ENCODE assay signal across 16 mouse cellular contexts in the genomic region with DNA sequence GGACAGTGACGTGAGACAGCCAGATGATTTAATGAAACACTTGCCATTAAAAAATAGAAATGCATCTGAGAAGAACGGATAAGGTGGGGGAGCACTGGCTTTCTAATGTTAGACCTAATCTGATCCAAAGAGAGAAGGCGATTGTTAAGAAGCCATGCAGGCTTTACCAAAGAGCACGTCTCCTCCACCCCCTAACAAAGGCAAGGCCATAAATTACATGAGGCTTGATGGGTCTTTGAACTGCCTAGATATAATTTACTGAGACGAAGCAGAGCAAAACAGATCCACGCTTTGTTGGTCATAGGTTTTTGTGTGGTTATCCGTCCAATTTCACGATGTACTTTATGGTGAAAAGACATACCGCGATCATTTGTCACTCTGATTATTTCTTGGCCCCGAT.
"Had no signal": no experiment of that assay in that cellular context is flagged by ENCODE, and none has a peak within 500 bp of the region (broad histone marks: within the 10 kb centered on the region; RNA-seq: fewer than 3 reads in every experiment).

No protein-coding gene starts in this region.

- H3K9me3 ChIP-seq: midbrain, embryonic 13.5 days; midbrain, embryonic 15.5 days had no signal

- DNase-seq: lung, adult 18-20 months; lung, embryonic 14.5 days; lung, postnatal 10 days; lung, postnatal 4 days; retina, postnatal 1 day; right cerebral cortex, adult 18-20 months; right cerebral cortex, postnatal 25 days; right cerebral cortex, postnatal 4 days; spleen, adult 18-20 months; thymus, adult 18-20 months; thymus, postnatal 14 days; thymus, postnatal 4 days had no signal

- H3K4me3 ChIP-seq: midbrain, embryonic 13.5 days; midbrain, embryonic 15.5 days had no signal

- H3K4me1 ChIP-seq: midbrain, embryonic 13.5 days; midbrain, embryonic 15.5 days had no signal

- H3K36me3 ChIP-seq: midbrain, embryonic 13.5 days; midbrain, embryonic 15.5 days had no signal

- H3K27ac ChIP-seq: liver, embryonic 14.5 days; midbrain, embryonic 13.5 days; midbrain, embryonic 15.5 days had no signal

- ATAC-seq: midbrain, embryonic 13.5 days; midbrain, embryonic 15.5 days had no signal

- H3K4me2 ChIP-seq: lung, embryonic 14.5 days; midbrain, embryonic 11.5 days; midbrain, embryonic 13.5 days; midbrain, embryonic 15.5 days had no signal

- H3K9ac ChIP-seq: liver, embryonic 14.5 days; lung, embryonic 14.5 days; midbrain, embryonic 13.5 days; midbrain, embryonic 15.5 days had no signal

- H3K27me3 ChIP-seq: midbrain, embryonic 13.5 days; midbrain, embryonic 15.5 days had no signal
